Mouse (Mus musculus) naive thymus-derived CD4-positive, alpha-beta T cell, adult 2 months (primary cell): ENCODE data around the gene Ush2a.

Experiments used
- DNase-seq: peaks from one replicate; pipeline ENCODE4 v3.0.0-alpha.2; 2011; ENCODE audit warnings: low read depth

Gene Ush2a

DNA sequence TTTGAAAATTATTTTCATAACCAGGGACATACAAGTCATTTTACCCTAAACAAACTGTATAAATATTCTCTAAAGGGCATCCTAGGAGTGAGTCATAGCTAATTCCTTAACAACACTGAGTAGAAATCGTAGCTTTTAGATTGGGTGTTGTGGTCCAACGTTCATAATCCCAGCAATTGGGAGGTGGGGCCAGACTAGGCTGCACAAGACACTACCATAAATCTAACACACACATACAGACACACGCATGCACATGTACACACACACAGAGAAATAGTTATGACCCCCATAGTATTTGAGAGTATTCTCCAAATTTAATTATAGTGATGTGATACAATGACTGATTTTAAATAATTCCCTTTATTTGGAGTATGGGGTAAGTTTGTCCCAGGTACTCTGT, 125.5 kb downstream of the Ush2a start:
- DNase-seq = no peak

DNA sequence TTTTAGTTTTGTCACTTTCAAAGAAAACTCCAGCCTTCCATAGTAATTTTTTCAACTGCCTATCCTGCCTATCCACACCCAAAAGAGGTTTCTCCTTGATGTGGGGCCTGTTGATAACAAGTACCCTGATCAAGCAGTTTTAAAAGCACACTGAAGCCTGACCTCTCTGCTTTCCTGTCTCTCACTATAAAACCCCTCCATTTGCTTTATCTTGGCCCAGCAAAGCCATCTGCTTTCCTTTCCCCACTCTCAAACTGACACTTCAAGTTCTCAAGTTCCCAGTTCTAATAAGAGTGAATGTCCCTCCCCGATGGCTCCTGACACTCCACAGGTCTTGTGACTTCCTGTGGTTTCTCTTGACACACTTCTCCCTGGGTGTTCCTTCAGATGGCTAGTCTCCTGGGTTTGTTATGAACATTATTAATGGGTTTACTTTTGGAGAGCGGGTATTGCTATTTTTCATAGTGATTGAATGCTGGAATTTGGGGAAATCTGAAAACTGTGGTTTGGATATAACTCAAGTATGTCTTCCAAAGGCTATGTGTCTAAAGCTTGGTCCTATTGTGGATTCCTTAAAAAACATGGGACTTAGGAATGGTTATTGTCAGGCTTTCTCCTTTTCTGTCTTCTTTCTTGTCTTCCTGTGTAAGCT, 126.1 kb downstream of the Ush2a start:
- DNase-seq = no peak

DNA sequence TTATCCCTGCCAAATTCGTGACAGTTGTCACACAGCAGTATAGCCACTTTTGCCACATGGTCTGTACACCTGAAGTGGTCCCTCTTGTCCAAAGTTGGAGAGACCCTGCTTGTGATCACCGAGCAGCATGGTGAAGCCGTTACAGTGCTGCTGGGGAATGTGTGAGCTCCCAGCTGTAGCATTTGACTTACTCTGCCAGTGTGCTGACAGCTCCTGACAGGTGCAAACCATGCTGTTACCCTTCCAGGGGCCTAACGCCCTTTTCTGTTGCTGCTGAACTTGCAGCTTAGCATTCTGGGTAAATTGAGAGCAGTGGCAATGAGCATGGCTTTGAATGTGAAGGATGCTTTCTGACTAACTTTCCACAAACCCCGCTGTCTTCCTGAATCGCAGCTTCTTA, 128.3 kb downstream of the Ush2a start:
- no peak for DNase-seq

DNA sequence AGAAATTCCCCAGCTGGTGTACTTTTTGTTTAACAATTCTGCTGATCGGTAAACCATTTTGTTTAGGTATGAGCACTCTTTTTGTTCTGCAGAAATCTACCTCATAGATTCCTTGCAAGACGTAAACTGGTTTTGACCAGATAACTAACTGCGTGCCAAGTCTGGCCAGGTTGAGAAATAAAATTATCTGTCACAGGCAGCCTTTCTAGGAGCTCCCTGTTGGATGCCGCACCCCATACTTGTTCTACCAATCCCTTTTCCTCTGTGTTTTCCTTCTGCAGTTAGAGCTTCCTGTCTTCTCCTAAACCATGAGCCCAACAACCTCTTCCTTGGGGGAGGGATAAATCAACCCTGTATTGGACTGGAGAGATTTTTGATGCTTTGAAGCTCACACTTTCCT, 145.4 kb downstream of the Ush2a start:
- DNase-seq = no peak

DNA sequence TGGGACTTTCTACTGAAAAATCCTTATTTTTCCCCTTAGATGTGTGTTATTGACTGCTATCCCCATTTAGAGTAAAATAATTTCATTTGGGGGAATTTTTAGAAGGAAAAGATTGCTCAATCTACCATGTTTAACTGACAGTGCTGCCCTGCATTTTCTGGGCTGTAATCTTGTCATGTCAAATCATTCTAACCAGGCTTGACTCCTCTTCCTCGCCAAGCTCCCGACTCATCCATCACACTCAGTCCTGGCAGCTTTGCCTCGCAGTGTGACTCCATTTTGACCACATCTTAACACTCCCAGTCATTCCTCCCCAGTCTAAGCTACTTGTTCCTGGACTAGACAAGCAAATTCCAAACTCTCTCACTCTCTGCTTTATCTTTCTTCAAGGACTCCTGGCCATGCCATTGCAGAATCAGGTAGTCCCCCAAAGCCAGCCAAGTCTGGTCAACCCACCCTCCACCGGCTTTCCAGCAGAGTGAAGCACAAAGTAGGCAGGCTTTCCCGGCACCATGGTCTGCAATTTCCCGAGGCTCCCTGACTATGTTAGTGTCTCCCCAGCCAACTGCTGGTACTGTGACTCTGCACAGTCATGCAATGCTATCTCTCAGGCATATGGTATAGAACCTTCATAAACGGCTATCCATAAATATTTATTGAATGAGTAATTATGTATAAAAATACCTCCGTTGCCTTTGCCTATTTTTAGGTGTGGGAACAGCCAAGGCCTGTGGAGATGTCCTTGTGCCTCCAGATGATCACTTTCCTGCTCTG, 146.0 kb downstream of the Ush2a start:
- no peak for DNase-seq

DNA sequence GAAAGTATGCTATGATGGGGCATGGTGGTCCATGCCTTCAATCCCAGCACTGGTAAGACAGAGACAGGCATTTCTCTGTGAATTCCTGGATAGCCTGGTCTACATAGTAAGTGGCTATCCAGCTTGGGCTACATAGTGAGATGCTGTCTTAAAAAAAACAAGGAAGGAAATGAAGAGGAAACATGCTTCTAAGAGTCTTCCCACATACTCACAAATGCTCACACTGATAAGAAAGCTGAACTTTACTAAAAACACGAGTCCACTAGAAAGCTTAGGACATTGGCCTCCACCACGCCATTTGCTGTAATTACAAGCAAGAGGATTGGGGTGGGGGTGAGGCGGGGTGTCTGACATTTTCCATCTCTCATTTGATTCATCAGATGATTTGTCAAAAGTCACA, 148.7 kb downstream of the Ush2a start:
- DNase-seq = no peak

DNA sequence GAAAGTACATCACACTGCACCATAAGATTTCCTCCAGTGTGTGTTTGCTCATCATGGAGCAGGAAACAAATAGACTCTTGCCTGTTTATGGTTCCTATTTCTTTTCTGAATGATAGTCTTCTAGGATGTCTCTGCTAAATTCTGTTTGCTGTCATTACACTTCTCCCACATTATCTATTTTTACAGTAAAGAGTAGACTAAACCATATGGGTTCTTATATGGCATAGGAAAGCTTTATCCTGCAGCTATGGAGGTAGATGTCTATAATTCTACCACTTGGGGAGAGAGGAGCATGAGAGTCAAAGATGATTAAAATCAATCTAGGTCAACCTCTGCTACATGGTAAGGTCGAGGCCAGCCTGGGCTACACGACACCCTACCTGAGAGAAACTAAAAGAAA, 158.7 kb downstream of the Ush2a start:
- DNase-seq = no peak

DNA sequence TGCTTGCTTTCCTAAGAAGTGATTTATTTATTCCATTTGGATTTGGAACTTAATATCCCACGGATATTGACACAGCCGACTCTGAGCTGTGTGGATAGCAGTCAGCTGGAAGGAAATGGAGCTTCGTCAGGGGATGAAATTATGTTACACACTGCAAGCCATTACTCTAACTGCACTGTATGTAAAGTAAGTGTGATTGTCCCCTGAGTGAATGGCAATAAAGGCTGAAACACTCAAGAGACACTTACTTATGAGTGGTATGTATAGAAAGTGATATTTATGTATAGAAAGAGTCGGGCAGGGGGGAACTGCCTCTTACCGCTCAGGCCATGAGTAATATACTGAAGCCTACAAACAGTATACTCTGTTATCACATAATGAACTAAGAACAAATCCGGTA, 166.3 kb downstream of the Ush2a start:
- DNase-seq = no peak

DNA sequence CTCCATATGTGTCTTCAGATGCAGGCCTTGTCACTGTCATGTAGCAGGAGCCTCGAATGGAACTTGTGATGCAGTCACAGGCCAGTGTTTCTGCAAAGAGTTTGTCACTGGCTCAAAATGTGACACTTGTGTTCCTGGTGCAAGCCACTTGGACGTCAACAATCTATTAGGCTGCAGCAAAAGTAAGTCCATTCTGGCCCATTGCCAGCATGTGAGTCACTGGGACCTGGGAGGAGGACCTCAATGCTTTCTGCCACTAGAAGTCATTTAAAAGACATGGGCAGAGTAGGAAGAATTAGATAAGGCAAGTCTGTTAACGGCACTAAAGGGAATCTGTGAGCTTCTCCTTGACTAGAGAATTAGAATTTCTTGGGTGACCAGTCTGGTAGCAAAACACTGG, 168.9 kb downstream of the Ush2a start:
- no peak for DNase-seq

DNA sequence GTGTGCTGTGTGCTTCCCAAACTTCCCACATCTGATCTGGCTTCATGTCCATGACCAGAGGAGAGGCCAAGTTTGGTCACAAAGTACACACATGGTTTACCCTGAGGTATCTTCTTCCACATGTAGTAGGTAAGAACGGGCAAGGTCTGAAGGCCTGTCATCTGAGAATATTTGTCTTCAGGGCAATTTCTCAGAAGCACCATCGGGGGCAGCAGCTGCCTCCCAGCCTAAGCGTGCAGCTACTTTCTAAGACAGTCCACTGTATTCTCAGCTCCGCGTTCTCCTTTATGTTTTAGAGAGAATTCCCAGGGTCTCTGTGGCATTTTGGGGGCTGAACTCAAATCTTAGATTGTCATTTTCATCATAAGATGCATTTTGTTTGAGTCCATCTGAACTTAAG, 186.1 kb downstream of the Ush2a start:
- no peak for DNase-seq

DNA sequence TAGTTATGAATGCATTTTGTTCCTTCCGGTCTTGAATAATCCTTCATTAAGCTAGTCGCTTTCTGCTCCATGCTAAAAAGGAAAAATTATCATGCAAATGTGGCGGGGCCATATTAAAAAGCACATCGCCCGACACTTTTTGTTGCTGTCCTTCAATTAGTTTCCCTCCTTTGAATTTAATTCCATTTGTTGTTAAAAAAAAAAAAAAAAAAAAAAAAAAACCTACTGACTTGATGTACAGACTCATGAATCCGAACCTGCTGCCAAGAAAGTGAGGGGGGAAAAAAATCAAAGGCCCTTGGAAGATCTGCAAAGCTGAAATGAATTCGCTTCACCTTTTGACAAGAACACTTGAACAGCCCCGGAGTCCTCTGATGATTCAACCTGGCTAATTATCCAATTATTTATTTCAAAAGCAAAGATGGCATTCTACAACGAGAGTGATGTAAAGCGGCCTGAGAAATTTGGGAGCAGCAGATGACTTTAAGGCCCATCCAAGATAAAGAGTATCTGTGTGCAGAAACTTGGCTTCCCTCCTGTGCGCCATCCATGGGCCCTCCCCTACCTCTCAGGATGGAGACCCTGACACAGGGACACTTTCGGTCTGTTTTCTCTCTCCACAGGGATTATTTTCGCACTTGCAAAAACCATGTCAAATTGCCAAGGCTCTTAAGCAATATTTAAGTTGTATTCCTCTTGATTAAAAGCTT, 194.8 kb downstream of the Ush2a start:
- no peak for DNase-seq

DNA sequence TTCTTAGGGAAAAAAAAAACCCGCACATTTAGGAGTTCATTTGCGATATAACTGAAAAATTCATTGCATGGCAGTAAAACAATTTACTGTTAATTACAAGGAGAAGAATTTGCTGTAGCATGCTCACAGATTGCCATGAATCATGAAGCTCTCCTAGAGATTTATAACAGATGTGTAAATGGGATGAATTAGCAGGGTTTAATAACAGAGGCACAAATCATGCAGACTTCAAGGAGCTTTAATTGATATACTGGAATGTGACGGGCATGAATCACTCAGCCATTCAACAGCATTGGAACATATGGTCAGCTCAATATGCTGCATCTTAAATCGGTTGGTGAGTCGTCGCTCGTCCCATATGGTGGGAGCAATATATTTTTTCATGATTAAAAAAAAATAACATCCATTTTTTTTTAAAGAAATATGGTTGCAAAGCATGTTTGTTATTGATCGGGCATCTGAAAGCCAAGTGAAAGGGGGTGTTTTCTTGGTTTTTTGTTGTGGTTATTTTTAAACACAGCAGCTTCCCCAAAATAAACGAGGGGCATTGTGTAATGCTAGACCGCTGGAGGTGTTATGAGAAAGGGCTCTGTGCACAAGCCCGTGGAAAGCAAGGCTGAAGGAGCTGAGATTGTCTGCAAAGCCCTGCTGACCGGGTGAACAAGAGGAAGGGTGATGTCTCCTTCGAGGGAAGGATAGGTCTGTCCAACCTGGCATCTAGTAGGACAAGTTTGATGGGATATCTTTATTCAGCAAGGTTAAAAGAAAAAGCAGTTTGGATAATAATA, 195.6 kb downstream of the Ush2a start:
- no peak for DNase-seq

DNA sequence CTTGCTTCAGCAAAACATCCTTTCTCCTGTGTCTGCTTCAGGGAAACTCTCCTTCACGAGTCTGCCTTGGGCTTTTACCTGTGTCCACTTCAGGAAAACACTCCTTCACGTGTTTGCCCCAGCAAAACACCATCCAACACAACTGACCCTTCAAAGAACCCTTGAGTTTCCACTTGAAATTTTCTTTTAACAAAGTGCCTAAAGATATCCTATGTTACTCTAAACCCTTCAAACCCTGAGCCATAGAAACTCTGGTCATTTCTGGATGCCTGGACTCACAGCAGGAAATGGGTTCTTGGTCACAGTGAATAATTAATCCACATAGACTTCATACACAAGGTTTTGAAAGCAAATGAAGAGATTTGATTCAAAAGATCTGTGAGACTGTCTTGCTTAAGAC, 199.4 kb downstream of the Ush2a start:
- no peak for DNase-seq

DNA sequence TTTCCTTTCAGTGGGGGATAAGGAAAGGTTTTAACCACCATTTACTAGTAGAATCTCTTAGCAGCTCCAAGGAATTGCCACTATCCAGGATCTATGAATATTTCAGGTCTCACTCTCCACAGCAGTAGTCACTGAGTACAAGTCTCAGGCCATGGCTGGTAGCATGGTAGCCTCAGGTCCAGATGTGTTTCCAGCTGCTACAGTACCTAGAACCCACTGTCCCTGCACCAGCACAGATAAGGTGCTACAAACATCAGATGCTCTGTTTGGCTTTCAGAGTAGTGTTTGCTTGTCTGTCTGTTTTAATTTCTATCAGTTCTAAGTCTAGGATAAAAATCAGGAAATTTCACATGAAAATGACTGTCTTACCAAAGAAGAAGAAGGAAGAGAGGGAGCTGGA, 202.8 kb downstream of the Ush2a start:
- no peak for DNase-seq

DNA sequence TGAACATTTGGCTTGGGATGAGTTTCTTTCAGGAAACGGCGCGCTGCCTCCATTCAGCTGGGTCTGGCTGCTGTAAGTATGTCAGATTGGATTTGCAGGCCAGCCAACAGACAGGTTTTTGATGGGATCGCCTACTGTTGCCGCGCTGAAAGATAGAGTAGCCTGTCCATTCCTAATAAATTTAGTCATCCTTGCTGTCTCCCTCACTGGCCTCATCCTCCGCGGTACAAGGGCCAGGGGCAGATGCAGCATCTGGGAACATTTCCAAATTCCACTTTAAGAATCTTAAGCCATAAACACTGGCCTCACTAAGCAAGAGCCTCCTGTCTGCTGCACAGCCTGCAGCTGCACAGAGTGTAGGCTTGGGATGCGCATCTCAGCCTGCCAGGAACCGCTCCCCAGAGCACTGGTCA, 206.6 kb downstream of the Ush2a start:
- no peak for DNase-seq

DNA sequence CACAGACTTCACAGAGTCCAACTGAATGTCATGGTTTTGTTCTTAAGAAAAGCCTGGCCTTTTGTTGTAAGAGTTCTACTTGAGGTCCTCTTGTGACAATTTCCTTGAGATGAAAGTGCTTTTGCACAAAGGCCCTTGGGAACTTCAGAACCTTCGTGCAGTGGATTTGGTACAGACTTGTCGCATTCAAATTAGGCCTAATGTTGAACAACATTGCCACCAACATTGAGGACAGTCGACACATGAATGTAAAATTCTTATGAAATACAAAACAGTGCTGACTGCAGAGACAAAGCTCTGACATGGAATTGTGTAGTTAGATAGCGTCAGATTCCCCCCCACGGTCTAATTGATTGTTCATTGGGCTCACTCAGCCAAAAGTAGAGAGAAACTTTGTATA, 243.1 kb downstream of the Ush2a start:
- no peak for DNase-seq

DNA sequence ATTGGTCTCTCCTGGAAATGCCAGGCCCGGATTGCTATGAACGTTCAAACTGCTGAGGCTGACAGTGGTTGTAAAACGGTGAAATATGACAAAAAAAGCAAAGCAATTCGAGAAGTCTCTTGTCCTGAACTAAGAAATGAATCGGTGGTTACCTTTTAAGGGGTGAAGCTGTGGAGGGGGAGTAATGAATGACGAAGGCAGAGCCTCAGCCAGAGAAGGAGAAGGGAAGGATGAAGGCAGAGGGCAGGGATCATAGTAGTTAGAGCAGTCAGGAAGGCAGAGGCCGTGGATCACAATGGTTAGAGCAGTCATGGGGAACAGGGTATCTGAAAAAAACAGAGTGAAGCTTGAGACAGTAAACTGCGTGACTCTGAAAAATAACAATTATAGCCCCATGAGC, 257.0 kb downstream of the Ush2a start:
- DNase-seq = no peak

DNA sequence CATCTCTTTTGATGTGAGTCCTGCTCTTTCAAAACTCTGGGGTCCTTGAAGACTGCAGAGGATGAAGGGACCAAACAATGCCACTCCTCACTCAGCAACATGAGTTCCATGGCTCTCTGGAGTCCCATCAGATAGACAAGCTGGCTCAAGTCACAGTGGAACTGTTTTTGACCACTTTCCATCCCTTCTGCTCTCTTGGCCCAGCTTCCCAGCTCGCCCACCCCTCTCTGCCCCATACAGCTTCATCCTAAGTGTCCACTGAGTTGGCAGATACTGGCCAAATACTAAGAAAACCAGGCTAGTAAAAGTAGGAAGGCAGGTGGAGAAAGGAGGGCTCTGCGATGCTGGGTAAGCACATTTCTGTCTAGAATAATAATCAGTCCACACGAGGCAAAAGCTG, 265.6 kb downstream of the Ush2a start:
- no peak for DNase-seq

DNA sequence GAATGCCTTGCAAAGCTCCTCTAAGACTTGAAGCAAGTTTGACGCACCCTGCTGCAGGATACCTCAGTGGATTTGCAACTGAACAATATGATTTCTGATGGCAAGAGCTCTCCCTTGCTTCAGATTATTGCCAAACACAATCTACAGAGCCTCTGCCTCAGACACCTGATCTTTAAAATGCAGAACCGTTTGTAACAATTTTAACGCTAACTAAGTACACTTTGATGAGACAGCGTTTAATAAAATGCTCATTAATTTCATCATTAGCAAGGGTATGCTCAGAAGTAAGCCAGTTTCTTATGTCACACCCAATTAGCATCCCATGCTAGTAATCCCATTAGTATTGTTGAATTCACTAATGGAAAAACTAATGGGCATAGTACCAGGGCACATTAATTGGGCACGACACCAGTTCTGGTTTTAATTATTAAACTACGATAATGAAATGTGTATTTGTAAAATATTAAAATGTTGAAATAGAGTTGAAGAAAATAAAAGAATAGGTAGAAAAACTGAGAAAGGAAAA, 267.8 kb downstream of the Ush2a start:
- no peak for DNase-seq

DNA sequence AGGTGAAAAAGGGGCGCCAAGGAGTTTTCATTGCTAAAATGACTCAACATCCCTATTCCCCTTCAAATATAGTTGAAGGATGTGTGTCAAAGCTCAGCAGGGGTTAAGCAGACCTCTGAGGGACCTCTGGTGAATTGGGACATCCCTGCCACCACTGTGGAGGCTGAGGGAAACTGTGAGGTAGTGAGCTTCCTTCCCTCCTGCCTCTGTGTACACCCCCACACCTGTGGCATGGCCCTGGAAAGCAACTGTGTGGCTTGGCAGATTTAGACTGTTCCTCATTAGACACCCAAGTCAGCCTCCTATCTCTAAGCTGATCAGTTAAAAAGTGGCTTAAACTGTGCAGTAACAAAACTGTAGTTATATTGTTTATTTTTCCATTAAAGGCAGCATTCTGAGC, 275.2 kb downstream of the Ush2a start:
- no peak for DNase-seq

DNA sequence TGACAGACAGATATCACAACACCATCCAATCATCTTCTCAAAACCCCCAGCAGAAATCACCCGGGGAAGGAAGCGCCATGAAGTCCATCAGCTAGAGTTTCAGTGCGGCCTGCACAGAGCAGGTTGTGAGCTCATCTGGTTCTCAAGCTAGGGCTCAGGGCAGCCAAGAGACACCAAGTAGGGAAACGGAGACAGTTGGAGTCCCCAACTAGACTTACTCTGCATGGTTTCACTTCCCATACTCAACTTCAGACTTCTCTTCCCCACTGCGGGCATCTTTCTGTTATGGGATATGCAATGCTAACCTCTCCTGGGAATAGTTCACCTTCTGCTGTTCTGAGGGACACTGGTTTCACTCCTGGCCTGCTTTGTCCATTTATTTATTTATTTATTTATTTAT, 277.8 kb downstream of the Ush2a start:
- DNase-seq = no peak

DNA sequence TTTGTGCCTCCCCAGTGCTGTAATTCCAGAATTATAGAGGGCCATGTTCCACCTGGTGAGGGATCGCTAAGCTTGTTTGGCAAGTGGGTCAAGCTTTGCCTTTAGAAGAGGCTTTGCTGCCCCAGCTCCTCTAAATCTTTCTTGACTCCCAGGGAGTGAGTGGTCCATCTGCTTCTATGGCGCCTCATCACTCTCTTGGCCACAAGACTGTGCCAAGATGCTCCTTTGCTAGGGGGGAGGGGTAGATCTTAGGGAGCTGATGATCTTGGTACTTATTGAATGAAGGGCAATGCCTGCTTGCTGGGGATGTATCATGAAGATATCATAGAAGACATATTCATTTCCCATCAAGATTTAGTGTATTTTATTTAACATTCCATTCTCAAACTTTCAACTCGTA, 279.7 kb downstream of the Ush2a start:
- no peak for DNase-seq
